Mouse (Mus musculus) heart, adult 2 months (tissue): ENCODE data around the gene Cpne2.

ENCODE experiments used
- CTCF ChIP-seq: fragments of 200-600 bp; IDR thresholded peaks from 2 replicates; pipeline ENCODE4 v1.8.1; 2022; ENCODE audit warnings: antibody characterized with exemption, mild to moderate bottlenecking, moderate library complexity
- EP300 ChIP-seq: fragments of 200-500 bp; IDR thresholded peaks from 2 replicates; pipeline ENCODE4 v1.6.1; 2011; ENCODE audit warnings: low read depth, low read length, control low read depth; ENCODE audit not compliant: insufficient read depth
- POLR2A ChIP-seq: fragments of 200-500 bp; IDR thresholded peaks from 2 replicates; pipeline ENCODE4 v1.6.1; 2011; ENCODE audit warnings: mild to moderate bottlenecking, low read depth, low read length, control low read depth; ENCODE audit not compliant: insufficient read depth

DNA sequence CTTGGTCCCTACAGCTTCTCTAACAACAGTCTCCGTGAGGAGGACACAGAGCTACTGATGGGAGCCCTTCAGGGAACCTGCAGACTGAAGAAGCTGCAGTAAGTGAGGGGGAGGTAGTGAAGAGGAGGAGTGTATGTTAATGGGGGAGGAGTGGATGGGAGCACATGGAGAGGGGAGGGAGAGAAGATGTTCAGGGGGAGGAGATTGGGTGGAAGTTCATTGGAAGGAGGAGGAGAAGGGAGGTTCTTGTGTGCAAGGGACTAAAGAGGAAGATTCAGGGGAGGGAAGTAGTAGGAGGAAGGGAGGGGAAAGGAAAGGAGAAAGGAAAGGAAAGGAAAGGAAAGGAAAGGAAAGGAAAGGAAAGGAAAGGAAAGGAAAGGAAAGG is 16.6 kb upstream of the Cpne2 start:
- TF ChIP-seq CTCF (no peak), POLR2A (no peak), EP300 (no peak)
